Mouse (Mus musculus) kidney, adult 2 months (tissue): ENCODE measurements around the gene Gm20422.

Source experiments
- CTCF ChIP-seq: fragments of 200-500 bp; conservative IDR thresholded peaks from 2 replicates; pipeline ENCODE4 v1.5.1; 2011; ENCODE audit warnings: low read depth, mild to moderate bottlenecking, control low read depth, low read length, moderate library complexity, mixed read lengths; ENCODE audit not compliant: insufficient read depth, insufficient read length
- POLR2A ChIP-seq: fragments of 200-500 bp; IDR thresholded peaks from one replicate; pipeline ENCODE4 v1.6.1; 2011; ENCODE audit warnings: low read depth, low read length, control low read depth

GRCm38 (mm10) chr8:69774503-69775148 is at the start of gene Gm20422:
- TF ChIP-seq CTCF (no peak), POLR2A (peak; percentile 68)
